Mouse (Mus musculus) heart, embryonic 11.5 days (tissue): ENCODE results near the gene Siah1a. TPM values are rescaled to one million over a fixed set of nuclear protein-coding genes. Genes with fewer than 3 reads are reported as not detected.

Experiments used
- ATAC-seq: fragments of 200-750 bp; cut with Nextera tagmentation; replicated peaks from 2 replicates; pipeline ENCODE4 v1.8.0; 2017; ENCODE audit warnings: moderate library complexity; ENCODE audit not compliant: insufficient number of reproducible peaks, low FRiP score, low TSS enrichment
- H3K27ac ChIP-seq: fragments of 300-500 bp; sonication (generic); 2 replicates; pipeline ENCODE4 v1.5.1; 2014; ENCODE audit warnings: mild to moderate bottlenecking, low read depth, low read length
- H3K27me3 ChIP-seq: fragments of 300-500 bp; sonication (generic); 2 replicates; pipeline ENCODE4 v1.6.1; 2014; ENCODE audit warnings: mild to moderate bottlenecking, low read length, mixed read lengths; ENCODE audit not compliant: control insufficient read depth, insufficient read depth
- H3K36me3 ChIP-seq: fragments of 300-500 bp; sonication (generic); 2 replicates; pipeline ENCODE4 v1.6.1; 2014; ENCODE audit warnings: mild to moderate bottlenecking, low read length, moderate library complexity, mixed read lengths; ENCODE audit not compliant: control insufficient read depth, insufficient read depth
- H3K4me1 ChIP-seq: fragments of 300-500 bp; sonication (generic); 2 replicates; pipeline ENCODE4 v1.6.1; 2014; ENCODE audit warnings: low read length; ENCODE audit not compliant: control insufficient read depth, insufficient read depth
- H3K4me2 ChIP-seq: fragments of 300-500 bp; sonication (generic); 2 replicates; pipeline ENCODE4 v1.6.1; 2014; ENCODE audit warnings: mild to moderate bottlenecking, moderate library complexity
- H3K4me3 ChIP-seq: fragments of 300-500 bp; sonication (generic); 2 replicates; pipeline ENCODE4 v1.5.1; 2014; ENCODE audit warnings: low read depth, low read length
- H3K9ac ChIP-seq: fragments of 300-500 bp; sonication (generic); 2 replicates; pipeline ENCODE4 v1.6.1; 2014; ENCODE audit warnings: mild to moderate bottlenecking, low read depth, low read length, moderate library complexity
- H3K9me3 ChIP-seq: fragments of 300-500 bp; sonication (generic); replicated peaks from 2 replicates; pipeline ENCODE4 v1.6.1; 2016; ENCODE audit warnings: low read length; ENCODE audit not compliant: control insufficient read depth
- WGBS: fragments of 180-500 bp; shearing (Covaris S2); extraction: QIAGEN DNeasy Blood & Tissue Kit; methylation state at CpG from one replicate; pipeline ENCODE4 v1.1.7; 2014; ENCODE audit not compliant: insufficient replicate concordance; 5-methylcytosine and 5-hydroxymethylcytosine counted together
- polyA plus RNA-seq: library from polyadenylated mRNA; unstranded; fragments of >200 nt; fragmentation: Nextera tagmentation; extraction: Ambion mirVana; gene quantifications from 2 replicates; pipeline ENCODE4 v1.2.1, GENCODE M21; 2014

The Siah1a gene
- polyA plus RNA-seq, 1 experiment from 2014 or later = 30.1 TPM

GRCm38 (mm10) chr8:86769945-86770715, 24.4 kb upstream of the Siah1a start:
- Histone ChIP-seq H3K27me3 (no peaks in the 10 kb centered on the region), H3K9ac (no peak overlapping the region), H3K36me3 (no peaks in the 10 kb centered on the region), H3K27ac (no peak overlapping the region), H3K4me3 (no peak overlapping the region), H3K4me2 (no peak overlapping the region), H3K4me1 (no peaks in the 10 kb centered on the region), H3K9me3 (no peaks in the 10 kb centered on the region)
- no peak for ATAC-seq
- WGBS = 68% methylated on average over 1 of the region's 1 CpGs

- Histone ChIP-seq H3K4me1 (no peaks in the 10 kb centered on the region), H3K4me2 (no peak overlapping the region), H3K27me3 (no peaks in the 10 kb centered on the region), H3K36me3 (no peaks in the 10 kb centered on the region), H3K27ac (no peak overlapping the region), H3K4me3 (no peak overlapping the region), H3K9me3 (no peaks in the 10 kb centered on the region), H3K9ac (no peak overlapping the region)
- ATAC-seq = no peak
- 51% methylated on average over 5 of the region's 5 CpGs for WGBS
Observed at GRCm38 (mm10) chr8:86768499-86768898, 22.8 kb upstream of the Siah1a start.

GRCm38 (mm10) chr8:86766548-86767211, 20.9 kb upstream of the Siah1a start:
- no peaks in the 10 kb centered on the region for H3K9me3 ChIP-seq
- H3K36me3 ChIP-seq = no peaks in the 10 kb centered on the region
- no peak for ATAC-seq
- no peak overlapping the region for H3K4me3 ChIP-seq
- no peaks in the 10 kb centered on the region for H3K27me3 ChIP-seq
- no peak overlapping the region for H3K27ac ChIP-seq
- no peak overlapping the region for H3K4me2 ChIP-seq
- H3K4me1 ChIP-seq = no peaks in the 10 kb centered on the region
- 81% methylated on average over 9 of the region's 9 CpGs for WGBS
- no peak overlapping the region for H3K9ac ChIP-seq

- H3K27me3 ChIP-seq = no peaks in the 10 kb centered on the region
- H3K9me3 ChIP-seq = no peaks in the 10 kb centered on the region
- no peaks in the 10 kb centered on the region for H3K4me1 ChIP-seq
- no peak overlapping the region for H3K4me3 ChIP-seq
- no peak overlapping the region for H3K9ac ChIP-seq
- H3K4me2 ChIP-seq = no peak overlapping the region
- 83% methylated on average over 8 of the region's 8 CpGs for WGBS
- ATAC-seq = no peak
- no peaks in the 10 kb centered on the region for H3K36me3 ChIP-seq
- no peak overlapping the region for H3K27ac ChIP-seq
Observed at GRCm38 (mm10) chr8:86765669-86766068, 19.9 kb upstream of the Siah1a start.

GRCm38 (mm10) chr8:86765155-86765554, 19.4 kb upstream of the Siah1a start:
- ATAC-seq = no peak
- Histone ChIP-seq H3K4me3 (no peak overlapping the region), H3K9ac (no peak overlapping the region), H3K27ac (no peak overlapping the region), H3K4me1 (no peaks in the 10 kb centered on the region), H3K36me3 (no peaks in the 10 kb centered on the region), H3K27me3 (no peaks in the 10 kb centered on the region), H3K4me2 (no peak overlapping the region), H3K9me3 (no peaks in the 10 kb centered on the region)
- 81% methylated on average over 10 of the region's 10 CpGs for WGBS

DNA sequence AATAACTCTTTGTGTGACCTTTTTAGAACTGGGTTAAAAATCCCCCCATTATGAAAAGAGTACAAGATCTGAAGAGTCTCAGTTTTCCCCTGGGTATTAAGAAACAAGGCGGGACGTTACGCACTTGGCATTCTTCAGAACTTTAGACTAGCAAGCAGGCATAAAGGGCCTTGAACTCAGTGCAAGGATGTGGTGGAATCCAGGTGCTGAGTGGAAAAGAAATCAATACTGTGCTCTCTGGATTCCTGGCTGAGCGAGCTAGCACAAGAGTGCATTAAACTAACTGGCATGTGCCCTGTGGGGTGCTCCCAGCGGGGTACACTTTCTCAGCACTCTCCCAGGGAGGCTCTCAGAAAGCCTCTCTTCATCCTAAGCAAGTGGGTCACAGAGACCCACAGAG, 17.1 kb upstream of the Siah1a start:
- 68% methylated on average over 5 of the region's 5 CpGs for WGBS
- no peaks in the 10 kb centered on the region for H3K27me3 ChIP-seq
- no peak overlapping the region for H3K9ac ChIP-seq
- no peak overlapping the region for H3K4me3 ChIP-seq
- H3K27ac ChIP-seq = no peak overlapping the region
- H3K36me3 ChIP-seq = no peaks in the 10 kb centered on the region
- H3K4me2 ChIP-seq = no peak overlapping the region
- no peaks in the 10 kb centered on the region for H3K9me3 ChIP-seq
- no peak for ATAC-seq
- no peaks in the 10 kb centered on the region for H3K4me1 ChIP-seq

DNA sequence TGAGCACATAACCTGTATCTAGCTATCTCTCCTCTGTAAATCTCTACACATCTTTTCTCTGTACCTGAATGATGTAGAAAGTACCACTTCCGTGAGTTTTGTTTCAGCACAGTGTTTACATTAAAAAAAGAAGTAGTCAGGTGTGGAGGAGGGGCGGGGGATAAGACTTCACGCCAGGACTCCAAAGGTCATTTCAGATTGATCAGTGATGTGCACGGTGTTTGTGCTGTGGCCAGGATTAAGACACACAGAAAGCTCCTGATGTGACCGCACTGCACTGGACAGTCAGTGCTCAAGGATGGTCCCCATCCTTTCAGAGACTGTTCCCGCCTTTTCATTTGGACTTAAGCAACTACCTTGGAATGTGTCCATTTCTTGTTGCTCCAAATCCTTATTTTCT, 15.0 kb upstream of the Siah1a start:
- H3K4me3 ChIP-seq = no peak overlapping the region
- no peak for ATAC-seq
- no peaks in the 10 kb centered on the region for H3K9me3 ChIP-seq
- H3K4me2 ChIP-seq = no peak overlapping the region
- 75% methylated on average over 6 of the region's 6 CpGs for WGBS
- no peaks in the 10 kb centered on the region for H3K36me3 ChIP-seq
- H3K9ac ChIP-seq = no peak overlapping the region
- no peaks in the 10 kb centered on the region for H3K27me3 ChIP-seq
- H3K4me1 ChIP-seq = no peaks in the 10 kb centered on the region
- no peak overlapping the region for H3K27ac ChIP-seq

DNA sequence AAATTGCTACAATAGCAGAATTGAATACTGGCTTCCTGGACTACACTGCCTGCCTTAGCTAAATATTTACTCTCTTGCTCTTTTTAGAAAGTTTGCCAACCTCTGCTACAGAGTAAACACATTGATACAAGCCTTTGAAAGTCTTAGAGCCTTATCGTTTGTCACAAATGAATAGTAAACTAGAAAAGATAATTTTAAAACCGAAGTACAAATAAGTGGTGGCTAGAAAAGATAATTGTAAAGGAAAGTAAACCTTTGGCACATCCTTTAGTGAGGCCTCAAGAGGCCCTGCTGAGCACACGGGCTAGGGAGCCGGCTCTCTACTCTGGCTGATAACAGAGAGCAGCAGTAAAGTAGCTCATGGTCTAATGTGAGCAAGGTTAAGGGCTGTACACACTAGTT, 13.4 kb upstream of the Siah1a start:
- Histone ChIP-seq H3K27me3 (no peaks in the 10 kb centered on the region), H3K9ac (no peak overlapping the region), H3K4me3 (no peak overlapping the region), H3K27ac (no peak overlapping the region), H3K36me3 (no peaks in the 10 kb centered on the region), H3K9me3 (no peaks in the 10 kb centered on the region), H3K4me1 (no peaks in the 10 kb centered on the region), H3K4me2 (no peak overlapping the region)
- no peak for ATAC-seq
- 29% methylated on average over 4 of the region's 4 CpGs for WGBS

DNA sequence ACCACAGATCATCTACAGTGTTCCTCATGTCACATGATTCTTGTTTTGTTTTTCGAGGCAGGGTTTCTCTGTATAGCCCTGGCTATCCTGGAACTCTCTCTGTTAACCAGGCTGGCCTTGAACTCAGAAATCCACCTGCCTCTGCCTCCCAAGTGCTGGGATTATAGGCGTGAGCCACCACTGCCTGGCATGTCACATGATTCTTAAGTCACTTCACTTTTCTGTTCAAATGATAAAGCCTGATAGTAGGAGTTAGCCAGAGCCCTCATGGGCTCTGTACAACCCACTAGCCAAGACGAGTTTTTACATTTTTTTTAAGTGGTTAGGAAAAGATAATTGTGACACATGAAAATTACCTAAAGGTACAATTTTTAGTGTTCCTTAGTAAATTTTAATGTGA, 12.9 kb upstream of the Siah1a start:
- H3K9me3 ChIP-seq = no peaks in the 10 kb centered on the region
- H3K27me3 ChIP-seq = no peaks in the 10 kb centered on the region
- H3K36me3 ChIP-seq = no peaks in the 10 kb centered on the region
- no peak overlapping the region for H3K9ac ChIP-seq
- H3K4me2 ChIP-seq = no peak overlapping the region
- no peak overlapping the region for H3K4me3 ChIP-seq
- H3K27ac ChIP-seq = no peak overlapping the region
- 60% methylated on average over 3 of the region's 3 CpGs for WGBS
- H3K4me1 ChIP-seq = no peaks in the 10 kb centered on the region
- no peak for ATAC-seq
